Mouse (Mus musculus): Measurements from ENCODE around the gene Gm6034.

DNA sequence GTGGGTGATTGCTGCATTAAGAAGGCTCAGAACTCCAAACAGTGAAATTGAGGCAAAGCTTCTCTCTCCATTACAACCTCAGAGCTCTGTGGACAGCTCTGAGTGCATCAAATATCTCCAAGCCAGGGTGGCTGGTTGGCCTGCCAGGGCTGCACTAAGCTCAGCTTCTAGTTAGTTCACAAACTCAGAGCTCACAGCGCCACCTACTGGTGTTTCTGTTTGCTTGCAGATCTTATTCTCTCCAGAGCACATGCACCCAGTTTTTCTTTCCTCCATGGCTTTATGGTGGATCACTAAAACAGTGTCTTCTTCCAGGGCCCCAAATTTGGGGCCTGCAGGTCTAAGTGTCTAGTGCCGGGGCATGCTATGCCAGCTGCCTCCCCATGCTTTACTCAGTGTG, 18.1 kb downstream of the Gm6034 start:
- TF ChIP-seq CTCF (IDR thresholded peaks at IDR 0.05; ENCODE audit: borderline replicate concordance, control insufficient read depth, extremely low read depth, insufficient read depth, low read length, poor library complexity) (no peak), POLR2A (IDR thresholded peaks at IDR 0.05; ENCODE audit: control insufficient read depth, extremely low read depth, insufficient read depth, low read length, poor library complexity) (no peak)

Measured in thymus, adult 2 months (tissue).